Mouse (Mus musculus): ENCODE results near the gene Mcm10. TPM values are rescaled to one million over a fixed set of nuclear protein-coding genes. Genes with fewer than 3 reads are reported as not detected.
A peak's percentile ranks its signal among the peaks of the same experiment; 100 is the strongest.

Gene Mcm10
- total RNA-seq (2014; fragmentation: Nextera tagmentation) (94.5 and 118 TPM in 2 replicates), total RNA-seq (2017) (97.5 and 100 TPM in 2 replicates), polyA plus RNA-seq (2012) (36.4 and 48.7 TPM in 2 replicates)

GRCm38 (mm10) chr2:5012491-5013324 is at the start of gene Mcm10:
Gene Mcm10, minus strand, starts transcription at chr2:5012791.
- TF ChIP-seq GATA1 (IDR thresholded peaks at IDR 0.05; ENCODE audit: borderline replicate concordance, low read length) (no peak), CTCF (IDR thresholded peaks at IDR 0.05; ENCODE audit: low read depth, low read length) (no peak), TAL1 (conservative IDR thresholded peaks at IDR 0.05; ENCODE audit: low read depth, low read length) (no peak), POLR2AphosphoS5 (IDR thresholded peaks at IDR 0.05; ENCODE audit: insufficient replicate concordance, low read depth, low read length) (no peak), GATA2 (IDR thresholded peaks at IDR 0.05; ENCODE audit: borderline replicate concordance, low read depth, low read length) (no peak)
- DNase-seq (ENCODE audit: low spot score), result peak; percentile 98
- Histone ChIP-seq H3K9me3 (replicated peaks) (no peaks in the 10 kb centered on the region), H3K27me3 (ENCODE audit: insufficient read depth, low read length) (no peaks in the 10 kb centered on the region), H3K4me3 (ENCODE audit: low read depth, low read length) (peak within 1 kb of the TSS; percentile 81), H3K36me3 (replicated peaks) (peaks cover 41% of the 10 kb centered on the region), H3K4me1 (ENCODE audit: insufficient read depth, low read depth, low read length) (peaks cover 45% of the 10 kb centered on the region)
- ATAC-seq (ENCODE audit: extremely low read depth, insufficient number of reproducible peaks, low FRiP score, poor library complexity, severe bottlenecking), result peak; percentile 99

GRCm38 (mm10) chr2:5061133-5061708 is 48.6 kb upstream of the Mcm10 start:
- DNase-seq (ENCODE audit: low spot score) (no peak), ATAC-seq (ENCODE audit: extremely low read depth, insufficient number of reproducible peaks, low FRiP score, poor library complexity, severe bottlenecking) (no peak)
- Histone ChIP-seq H3K27me3 (ENCODE audit: insufficient read depth, low read length) (no peaks in the 10 kb centered on the region), H3K4me3 (ENCODE audit: low read depth, low read length) (no peak overlapping the region), H3K4me1 (ENCODE audit: insufficient read depth, low read depth, low read length) (peaks cover 44% of the 10 kb centered on the region), H3K9me3 (replicated peaks) (no peaks in the 10 kb centered on the region), H3K36me3 (replicated peaks) (peaks cover 49% of the 10 kb centered on the region)
- TF ChIP-seq POLR2AphosphoS5 (IDR thresholded peaks at IDR 0.05; ENCODE audit: insufficient replicate concordance, low read depth, low read length), result no peak

DNA sequence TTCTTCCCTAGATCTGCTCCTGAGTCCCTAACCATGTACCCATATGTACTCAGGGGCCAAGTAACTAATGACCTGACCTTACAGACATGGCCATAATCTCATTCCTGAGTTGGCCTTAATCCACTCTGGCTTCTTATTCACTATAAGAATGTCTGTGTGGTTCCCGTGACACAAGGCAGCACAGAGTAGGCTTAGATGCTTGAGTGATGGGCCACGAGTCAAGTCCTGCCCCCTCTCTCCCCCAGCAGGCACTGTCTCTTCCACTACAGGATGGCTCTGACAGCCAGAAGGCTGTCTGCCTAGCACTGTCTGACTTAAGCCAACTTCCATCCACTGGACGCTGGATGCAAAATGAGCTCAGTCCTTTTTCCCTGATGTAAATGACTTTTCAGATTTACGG is 47.4 kb upstream of the Mcm10 start:
- DNase-seq (ENCODE audit: low spot score) (no peak), ATAC-seq (ENCODE audit: extremely low read depth, insufficient number of reproducible peaks, low FRiP score, poor library complexity, severe bottlenecking) (no peak)
- peaks cover 44% of the 10 kb centered on the region for H3K4me1 ChIP-seq (ENCODE audit: insufficient read depth, low read depth, low read length)
- no peaks in the 10 kb centered on the region for H3K9me3 ChIP-seq (replicated peaks)
- no peaks in the 10 kb centered on the region for H3K27me3 ChIP-seq (ENCODE audit: insufficient read depth, low read length)
- TF ChIP-seq GATA1 (IDR thresholded peaks at IDR 0.05; ENCODE audit: borderline replicate concordance, low read length) (no peak), TAL1 (conservative IDR thresholded peaks at IDR 0.05; ENCODE audit: low read depth, low read length) (no peak), POLR2AphosphoS5 (IDR thresholded peaks at IDR 0.05; ENCODE audit: insufficient replicate concordance, low read depth, low read length) (no peak), CTCF (IDR thresholded peaks at IDR 0.05; ENCODE audit: low read depth, low read length) (no peak), GATA2 (IDR thresholded peaks at IDR 0.05; ENCODE audit: borderline replicate concordance, low read depth, low read length) (no peak)
- no peak overlapping the region for H3K4me3 ChIP-seq (ENCODE audit: low read depth, low read length)
- H3K36me3 ChIP-seq (replicated peaks), result peaks cover 60% of the 10 kb centered on the region

GRCm38 (mm10) chr2:5058436-5058835 is 45.8 kb upstream of the Mcm10 start:
- Histone ChIP-seq H3K27me3 (ENCODE audit: insufficient read depth, low read length) (no peaks in the 10 kb centered on the region), H3K36me3 (replicated peaks) (peaks cover 73% of the 10 kb centered on the region), H3K9me3 (replicated peaks) (no peaks in the 10 kb centered on the region), H3K4me1 (ENCODE audit: insufficient read depth, low read depth, low read length) (peaks cover 37% of the 10 kb centered on the region), H3K4me3 (ENCODE audit: low read depth, low read length) (no peak overlapping the region)
- DNase-seq (ENCODE audit: low spot score) (no peak), ATAC-seq (ENCODE audit: extremely low read depth, insufficient number of reproducible peaks, low FRiP score, poor library complexity, severe bottlenecking) (no peak)
- TF ChIP-seq GATA2 (IDR thresholded peaks at IDR 0.05; ENCODE audit: borderline replicate concordance, low read depth, low read length) (no peak), POLR2AphosphoS5 (IDR thresholded peaks at IDR 0.05; ENCODE audit: insufficient replicate concordance, low read depth, low read length) (no peak), CTCF (IDR thresholded peaks at IDR 0.05; ENCODE audit: low read depth, low read length) (no peak), GATA1 (IDR thresholded peaks at IDR 0.05; ENCODE audit: borderline replicate concordance, low read length) (no peak), TAL1 (conservative IDR thresholded peaks at IDR 0.05; ENCODE audit: low read depth, low read length) (no peak)

- TF ChIP-seq GATA2 (IDR thresholded peaks at IDR 0.05; ENCODE audit: borderline replicate concordance, low read depth, low read length) (no peak), GATA1 (IDR thresholded peaks at IDR 0.05; ENCODE audit: borderline replicate concordance, low read length) (no peak), CTCF (IDR thresholded peaks at IDR 0.05; ENCODE audit: low read depth, low read length) (no peak), TAL1 (conservative IDR thresholded peaks at IDR 0.05; ENCODE audit: low read depth, low read length) (no peak), POLR2AphosphoS5 (IDR thresholded peaks at IDR 0.05; ENCODE audit: insufficient replicate concordance, low read depth, low read length) (no peak)
- Histone ChIP-seq H3K4me3 (ENCODE audit: low read depth, low read length) (no peak overlapping the region), H3K4me1 (ENCODE audit: insufficient read depth, low read depth, low read length) (peaks cover 23% of the 10 kb centered on the region), H3K36me3 (replicated peaks) (peaks cover 82% of the 10 kb centered on the region), H3K27me3 (ENCODE audit: insufficient read depth, low read length) (no peaks in the 10 kb centered on the region), H3K9me3 (replicated peaks) (no peaks in the 10 kb centered on the region)
- ATAC-seq (ENCODE audit: extremely low read depth, insufficient number of reproducible peaks, low FRiP score, poor library complexity, severe bottlenecking) (no peak), DNase-seq (ENCODE audit: low spot score) (no peak)
These were observed 38.0 kb upstream of the Mcm10 start for GRCm38 (mm10) chr2:5050562-5050961.

DNA sequence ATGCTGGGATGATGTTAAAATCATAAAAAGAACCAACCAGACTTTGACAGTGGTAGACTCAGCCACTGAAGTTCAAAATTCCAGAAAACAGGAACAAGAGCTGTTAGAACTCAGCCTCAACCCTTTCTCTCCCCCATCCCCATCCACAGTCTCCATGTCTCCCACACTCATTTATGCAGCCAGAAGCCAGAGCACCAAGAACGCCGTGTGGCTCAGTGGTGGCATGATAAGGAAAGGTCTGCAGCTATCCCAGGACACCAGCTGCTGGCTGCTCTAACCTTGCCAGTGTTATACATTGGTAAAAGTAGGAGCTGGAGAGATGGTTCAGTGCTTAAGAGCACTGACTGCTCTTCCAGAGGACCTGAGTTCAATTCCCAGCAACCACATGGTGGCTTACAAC is 34.4 kb upstream of the Mcm10 start:
- Histone ChIP-seq H3K9me3 (replicated peaks) (no peaks in the 10 kb centered on the region), H3K36me3 (replicated peaks) (peaks cover 84% of the 10 kb centered on the region), H3K4me1 (ENCODE audit: insufficient read depth, low read depth, low read length) (peaks cover 54% of the 10 kb centered on the region), H3K27me3 (ENCODE audit: insufficient read depth, low read length) (no peaks in the 10 kb centered on the region), H3K4me3 (ENCODE audit: low read depth, low read length) (no peak overlapping the region)
- no peak for ATAC-seq (ENCODE audit: extremely low read depth, insufficient number of reproducible peaks, low FRiP score, poor library complexity, severe bottlenecking)
- DNase-seq (ENCODE audit: low spot score), result no peak
- no peak for TF ChIP-seq GATA1 (IDR thresholded peaks at IDR 0.05; ENCODE audit: borderline replicate concordance, low read length)
- no peak for TF ChIP-seq CTCF (IDR thresholded peaks at IDR 0.05; ENCODE audit: low read depth, low read length)
- no peak for TF ChIP-seq TAL1 (conservative IDR thresholded peaks at IDR 0.05; ENCODE audit: low read depth, low read length)
- TF ChIP-seq POLR2AphosphoS5 (IDR thresholded peaks at IDR 0.05; ENCODE audit: insufficient replicate concordance, low read depth, low read length), result no peak
- TF ChIP-seq GATA2 (IDR thresholded peaks at IDR 0.05; ENCODE audit: borderline replicate concordance, low read depth, low read length), result no peak

Data from G1E (cell line).